Mouse (Mus musculus) layer of hippocampus, adult 2 months (tissue): ENCODE measurements at regions not wholly inside any gene's neighbourhood (a gene's known extent, or its start where the extent isn't known, plus 50 kb on each side); places are given as distances from the start of the nearest gene placed in this dataset.

Source experiments
- DNase-seq, 2 experiments: peaks; one replicate each; pipeline ENCODE4 v3.0.0; 2022; ENCODE audit warnings: low spot score in 2 of 2
- H3K27ac ChIP-seq: fragments of 200-600 bp; 2 replicates; pipeline ENCODE4 v1.8.1; 2022
- H3K4me3 ChIP-seq: fragments of 200-600 bp; 2 replicates; pipeline ENCODE4 v1.8.1; 2022; ENCODE audit warnings: mild to moderate bottlenecking
- CTCF ChIP-seq: fragments of 200-600 bp; conservative IDR thresholded peaks from 2 replicates; pipeline ENCODE4 v1.8.1; 2022; ENCODE audit warnings: antibody characterized with exemption, mild to moderate bottlenecking, moderate library complexity

- no peak for TF ChIP-seq CTCF
- no peak overlapping the region for H3K4me3 ChIP-seq
- DNase-seq = no peak
- no peak overlapping the region for H3K27ac ChIP-seq
Measured at GRCm38 (mm10) chr8:35983083-35983482, 217.5 kb downstream of the Gm19410 start.

- no peak for TF ChIP-seq CTCF
- Histone ChIP-seq H3K4me3 (no peak overlapping the region), H3K27ac (no peak overlapping the region)
- DNase-seq = peak in 1 of 2 experiments; percentile 28
Measured at GRCm38 (mm10) chr8:35985152-35985689, 219.6 kb downstream of the Gm19410 start.

- H3K4me3 ChIP-seq = no peak overlapping the region
- no peak for DNase-seq
- no peak for TF ChIP-seq CTCF
Measured at GRCm38 (mm10) chr8:35987327-35987726, 221.7 kb downstream of the Gm19410 start.

GRCm38 (mm10) chr8:35991013-35991412, 225.4 kb downstream of the Gm19410 start:
- Histone ChIP-seq H3K27ac (no peak overlapping the region), H3K4me3 (no peak overlapping the region)
- TF ChIP-seq CTCF = no peak
- no peak for DNase-seq

More at GRCm38 (mm10) chr8:35987327-35987726, 221.7 kb downstream of the Gm19410 start:
- H3K27ac ChIP-seq = no peak overlapping the region

- DNase-seq = no peak
- no peak overlapping the region for H3K27ac ChIP-seq
- no peak overlapping the region for H3K4me3 ChIP-seq
- no peak for TF ChIP-seq CTCF
Measured at GRCm38 (mm10) chr8:35991936-35992603, 226.5 kb downstream of the Gm19410 start.

GRCm38 (mm10) chr8:35996330-35997077, 230.9 kb downstream of the Gm19410 start:
- DNase-seq = no peak
- H3K4me3 ChIP-seq = no peak overlapping the region
- no peak for TF ChIP-seq CTCF
- no peak overlapping the region for H3K27ac ChIP-seq

GRCm38 (mm10) chr8:35999584-35999983, 234.0 kb downstream of the Gm19410 start:
- Histone ChIP-seq H3K27ac (no peak overlapping the region), H3K4me3 (no peak overlapping the region)
- no peak for TF ChIP-seq CTCF
- no peak for DNase-seq

- DNase-seq = no peak
- Histone ChIP-seq H3K27ac (no peak overlapping the region), H3K4me3 (no peak overlapping the region)
- TF ChIP-seq CTCF = no peak
Measured at GRCm38 (mm10) chr8:36004387-36004786, 238.8 kb downstream of the Gm19410 start.

GRCm38 (mm10) chr8:36005536-36005935, 239.9 kb downstream of the Gm19410 start:
- no peak for DNase-seq
- TF ChIP-seq CTCF = no peak
- Histone ChIP-seq H3K27ac (no peak overlapping the region), H3K4me3 (no peak overlapping the region)

- no peak for DNase-seq
- no peak overlapping the region for H3K27ac ChIP-seq
- TF ChIP-seq CTCF = no peak
- no peak overlapping the region for H3K4me3 ChIP-seq
Measured at GRCm38 (mm10) chr8:36007724-36008123, 242.1 kb downstream of the Gm19410 start.

- Histone ChIP-seq H3K4me3 (no peak overlapping the region), H3K27ac (no peak overlapping the region)
- DNase-seq = no peak
- TF ChIP-seq CTCF = no peak
Measured at GRCm38 (mm10) chr8:36009565-36009964, 244.0 kb downstream of the Gm19410 start.

GRCm38 (mm10) chr8:36010446-36011217, 245.0 kb downstream of the Gm19410 start:
- no peak for TF ChIP-seq CTCF
- Histone ChIP-seq H3K27ac (no peak overlapping the region), H3K4me3 (no peak overlapping the region)
- no peak for DNase-seq

- DNase-seq = peak in 1 of 2 experiments; percentile 60
- no peak for TF ChIP-seq CTCF
- Histone ChIP-seq H3K27ac (peak overlapping the region; percentile 7; the same call in 1 of the 2 replicates), H3K4me3 (no peak overlapping the region)
Measured at GRCm38 (mm10) chr8:36014862-36015261, 249.3 kb downstream of the Gm19410 start.
